Mouse (Mus musculus) spleen, adult 2 months (tissue): ENCODE data around the gene H2al1j.
"Not testable (repeated sequence)": the region's sequence is repeated elsewhere in the genome, so short reads cannot be mapped to it uniquely, and the experiment has no call there.

Source experiments
- CTCF ChIP-seq: fragments of 200-500 bp; IDR thresholded peaks from 2 replicates; pipeline ENCODE4 v1.5.1; 2011; ENCODE audit warnings: mild to moderate bottlenecking, inconsistent platforms; ENCODE audit not compliant: insufficient read depth, insufficient read length, insufficient replicate concordance; ENCODE audit errors: extremely low read depth
- POLR2A ChIP-seq: fragments of 200-500 bp; IDR thresholded peaks from 2 replicates; pipeline ENCODE4 v1.6.1; 2011; ENCODE audit warnings: low read depth, low read length, inconsistent platforms

GRCm38 (mm10) chrX:11324359-11324758 lies 3.3 kb upstream of the H2al1j start, which contains the start of gene H2al1i:
- TF ChIP-seq POLR2A, CTCF: not testable (repeated sequence)
